Comparison of ENCODE assay signal across 8 mouse cellular contexts in the genomic region with DNA sequence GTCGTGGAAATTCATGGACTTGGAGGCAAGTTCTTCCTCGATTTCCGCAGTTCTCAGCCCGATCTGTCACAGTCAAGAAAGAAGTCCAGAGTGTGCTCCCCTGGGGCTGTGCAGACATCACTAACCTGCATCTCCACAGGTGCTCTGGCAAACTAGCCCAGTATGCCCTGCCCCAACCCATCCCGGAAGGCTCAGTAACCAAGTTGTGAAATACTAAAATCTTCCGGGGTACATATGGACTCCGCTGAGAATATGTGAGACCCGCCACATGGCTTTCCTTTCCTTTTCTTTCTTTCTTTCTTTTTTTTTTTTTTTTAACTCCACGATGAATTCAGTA. TPM values are rescaled to one million over a fixed set of nuclear protein-coding genes. Genes with fewer than 3 reads are reported as not detected.
DNase-seq lines count a peak whose midpoint lies in the region; ATAC-seq and TF ChIP-seq lines count a peak whose summit lies in the region.

No protein-coding gene starts in this region.

- TF ChIP-seq CTCF in bone marrow, adult 2 months (IDR thresholded peaks at IDR 0.05; ENCODE audit: control insufficient read depth, insufficient read depth, low read length): no peak

- H3K9ac ChIP-seq in heart, embryonic 15.5 days: peak overlapping the region; percentile 97
- peak overlapping the region; percentile 84 for H3K9ac ChIP-seq in hindbrain, embryonic 14.5 days
- peak overlapping the region; percentile 83 for H3K9ac ChIP-seq in midbrain, embryonic 12.5 days (replicated peaks)

- H3K36me3 ChIP-seq in heart, embryonic 15.5 days: no peaks in the 10 kb centered on the region
- no peaks in the 10 kb centered on the region for H3K36me3 ChIP-seq in hindbrain, embryonic 14.5 days (replicated peaks; ENCODE audit: control insufficient read depth, insufficient read depth)
- H3K36me3 ChIP-seq in midbrain, embryonic 12.5 days: no peaks in the 10 kb centered on the region

- peak overlapping the region; percentile 100 for H3K27ac ChIP-seq in heart, embryonic 15.5 days
- H3K27ac ChIP-seq in bone marrow, adult 2 months (ENCODE audit: control insufficient read depth, insufficient read depth, low read depth, low read length, poor library complexity): peak overlapping the region; percentile 100
- H3K27ac ChIP-seq in hindbrain, embryonic 14.5 days: peak overlapping the region; percentile 91
- H3K27ac ChIP-seq in midbrain, embryonic 12.5 days (replicated peaks): peak overlapping the region; percentile 94

- peak; percentile 28; the same call in 1 of the 2 replicates for ATAC-seq in heart, embryonic 15.5 days (replicated peaks; ENCODE audit: insufficient number of reproducible peaks, insufficient read depth, low FRiP score, low read depth)
- peak; percentile 51 for ATAC-seq in hindbrain, embryonic 14.5 days (ENCODE audit: low FRiP score)
- ATAC-seq in midbrain, embryonic 12.5 days (ENCODE audit: low FRiP score, low read depth): peak; percentile 45

- H3K4me3 ChIP-seq in heart, embryonic 15.5 days: peak overlapping the region; percentile 87
- peak overlapping the region; percentile 83 for H3K4me3 ChIP-seq in bone marrow, adult 2 months (replicated peaks; ENCODE audit: control insufficient read depth, low read depth, low read length)
- peak overlapping the region; percentile 77 for H3K4me3 ChIP-seq in hindbrain, embryonic 14.5 days (replicated peaks; ENCODE audit: low read length)
- H3K4me3 ChIP-seq in midbrain, embryonic 12.5 days: peak overlapping the region; percentile 73

- no peak for TF ChIP-seq POLR2A in bone marrow, adult 2 months (IDR thresholded peaks at IDR 0.05; ENCODE audit: borderline replicate concordance, control insufficient read depth, low read depth, low read length)

- no peaks in the 10 kb centered on the region for H3K27me3 ChIP-seq in heart, embryonic 15.5 days
- H3K27me3 ChIP-seq in hindbrain, embryonic 14.5 days (ENCODE audit: control insufficient read depth, insufficient read depth, low read length): no peaks in the 10 kb centered on the region
- peaks cover 22% of the 10 kb centered on the region for H3K27me3 ChIP-seq in midbrain, embryonic 12.5 days

- intact Hi-C loops in gastrocnemius, postnatal 36 days (cut with DNase I): loop anchor here (5.0 to 10.0 kb wide), 3 partner anchors 42 to 387 kb away; a partner anchor contains a TSS

- 5% methylated on average over 9 of the region's 9 CpGs for WGBS in heart, embryonic 15.5 days
- WGBS in bone marrow, adult 2 months: 3% methylated on average over 9 of the region's 9 CpGs
- 13% methylated on average over 9 of the region's 9 CpGs for WGBS in hindbrain, embryonic 14.5 days
- 12% methylated on average over 9 of the region's 9 CpGs for WGBS in midbrain, embryonic 12.5 days

- no peak for DNase-seq in heart, adult 18-20 months
- DNase-seq in hindbrain, embryonic 14.5 days (ENCODE audit: low spot score): no peak
- no peak for DNase-seq in thymus, postnatal 0 days (ENCODE audit: low spot score)
- no peak for DNase-seq in gastrocnemius, postnatal 36 days
- no peak for DNase-seq in kidney, adult 8-10 months

- H3K4me1 ChIP-seq in heart, embryonic 15.5 days (replicated peaks): peaks cover 23% of the 10 kb centered on the region
- peaks cover 3% of the 10 kb centered on the region; the same call in 1 of the 2 replicates for H3K4me1 ChIP-seq in bone marrow, adult 2 months (ENCODE audit: control insufficient read depth, insufficient read depth, low read length)
- H3K4me1 ChIP-seq in hindbrain, embryonic 14.5 days (replicated peaks; ENCODE audit: control insufficient read depth, insufficient read depth, low read length): peaks cover 12% of the 10 kb centered on the region
- H3K4me1 ChIP-seq in midbrain, embryonic 12.5 days: peaks cover 16% of the 10 kb centered on the region; the same call in 1 of the 2 replicates

- H3K4me2 ChIP-seq in heart, embryonic 15.5 days: peak overlapping the region; percentile 70
- peak overlapping the region; percentile 92 for H3K4me2 ChIP-seq in hindbrain, embryonic 14.5 days (replicated peaks)
- H3K4me2 ChIP-seq in midbrain, embryonic 12.5 days (replicated peaks): peak overlapping the region; percentile 76

- H3K9me3 ChIP-seq in heart, embryonic 15.5 days (replicated peaks): no peaks in the 10 kb centered on the region
- H3K9me3 ChIP-seq in hindbrain, embryonic 14.5 days (ENCODE audit: control insufficient read depth, low read length): no peaks in the 10 kb centered on the region
- no peaks in the 10 kb centered on the region for H3K9me3 ChIP-seq in midbrain, embryonic 12.5 days

RNA-seq across cellular contexts. Expression of a gene that starts 0.6 kb away (rescaled TPM):
- 25.8 and 32.3 TPM in 2 replicates for polyA plus RNA-seq in heart, embryonic 15.5 days (2015; fragmentation: Nextera tagmentation; extraction: Ambion mirVana)
- total RNA-seq in heart, adult 18-20 months (2021): 1 to 10 TPM; 8.2 TPM
- 4.7 and 11.0 TPM in 2 replicates for polyA plus RNA-seq in bone marrow, adult 2 months (2011; ENCODE audit: insufficient read depth, insufficient read length, low replicate concordance, missing spikeins)
- polyA plus RNA-seq in hindbrain, embryonic 14.5 days (2014; fragmentation: Nextera tagmentation; extraction: Ambion mirVana): 16.0 and 16.3 TPM in 2 replicates
- polyA plus RNA-seq in midbrain, embryonic 12.5 days (2016; fragmentation: Nextera tagmentation; extraction: Ambion mirVana): 15.4 and 15.8 TPM in 2 replicates
- 35.1 and 38.0 TPM in 2 replicates for polyA plus RNA-seq in thymus, postnatal 0 days (2015; fragmentation: Nextera tagmentation; extraction: Ambion mirVana)
- 1 to 10 TPM; 3.0 to 3.5 TPM for total RNA-seq in gastrocnemius, postnatal 36 days (2021)

RNA-seq across cellular contexts. Expression of a gene that starts 43.0 kb away (rescaled TPM):
- polyA plus RNA-seq in heart, embryonic 15.5 days (2015; fragmentation: Nextera tagmentation; extraction: Ambion mirVana): 62.7 and 72.2 TPM in 2 replicates
- 10 to 100 TPM; 17.7 TPM for total RNA-seq in heart, adult 18-20 months (2021)
- polyA plus RNA-seq in bone marrow, adult 2 months (2011; ENCODE audit: insufficient read depth, insufficient read length, low replicate concordance, missing spikeins): 13.3 and 26.0 TPM in 2 replicates
- polyA plus RNA-seq in hindbrain, embryonic 14.5 days (2014; fragmentation: Nextera tagmentation; extraction: Ambion mirVana): 64.0 and 65.3 TPM in 2 replicates
- polyA plus RNA-seq in midbrain, embryonic 12.5 days (2016; fragmentation: Nextera tagmentation; extraction: Ambion mirVana): 90.9 and 96.8 TPM in 2 replicates
- 59.3 and 73.1 TPM in 2 replicates for polyA plus RNA-seq in thymus, postnatal 0 days (2015; fragmentation: Nextera tagmentation; extraction: Ambion mirVana)
- 10 to 100 TPM; 13.8 to 17.0 TPM for total RNA-seq in gastrocnemius, postnatal 36 days (2021)
